Mouse (Mus musculus) thymus, adult 18-20 months (tissue): ENCODE data around the gene Tmem135.

Source experiments
- DNase-seq, 2 experiments: peaks; one replicate each; pipeline ENCODE4 v3.0.0; 2022; ENCODE audit warnings: mixed read lengths in 2 of 2

The Tmem135 gene

GRCm38 (mm10) chr7:89171790-89172467, 232.1 kb downstream of the Tmem135 start:
- DNase-seq: no peak

GRCm38 (mm10) chr7:89168606-89169005, 235.4 kb downstream of the Tmem135 start:
- peak; percentile 30 to 40 for DNase-seq

GRCm38 (mm10) chr7:89165528-89165927, 238.5 kb downstream of the Tmem135 start:
- no peak for DNase-seq

- no peak for DNase-seq
Observed at GRCm38 (mm10) chr7:89161610-89162378, 242.2 kb downstream of the Tmem135 start.

GRCm38 (mm10) chr7:89157356-89157755, 246.7 kb downstream of the Tmem135 start:
- no peak for DNase-seq

GRCm38 (mm10) chr7:89156629-89157028, 247.4 kb downstream of the Tmem135 start:
- no peak for DNase-seq

GRCm38 (mm10) chr7:89155741-89156140, 248.3 kb downstream of the Tmem135 start:
- DNase-seq: no peak

- DNase-seq: no peak
Observed at GRCm38 (mm10) chr7:89155223-89155622, 248.8 kb downstream of the Tmem135 start.

- DNase-seq: no peak
Observed at GRCm38 (mm10) chr7:89151345-89151744, 252.7 kb downstream of the Tmem135 start.

- DNase-seq: no peak
Observed at GRCm38 (mm10) chr7:89140640-89141300, 263.3 kb downstream of the Tmem135 start.

GRCm38 (mm10) chr7:89134884-89135511, 269.0 kb downstream of the Tmem135 start:
- DNase-seq: no peak

- DNase-seq: peak; percentile 4 to 9
Observed at GRCm38 (mm10) chr7:89126063-89126882, 277.7 kb downstream of the Tmem135 start.

- no peak for DNase-seq
Observed at GRCm38 (mm10) chr7:89116261-89116664, 287.8 kb downstream of the Tmem135 start.

GRCm38 (mm10) chr7:89115633-89116032, 288.4 kb downstream of the Tmem135 start:
- DNase-seq: no peak

- DNase-seq: no peak
Observed at GRCm38 (mm10) chr7:89106421-89106820, 297.6 kb downstream of the Tmem135 start.

GRCm38 (mm10) chr7:89099756-89100155, 304.3 kb downstream of the Tmem135 start:
- DNase-seq: peak; percentile 1 to 4
